17 mouse cellular contexts compared by ENCODE assay signal in genomic region chr19:12001686-12002085, GRCm38 (mm10). TPM values are rescaled to one million over a fixed set of nuclear protein-coding genes. Genes with fewer than 3 reads are reported as not detected.
DNase-seq lines count a peak whose midpoint lies in the region; ATAC-seq and TF ChIP-seq lines count a peak whose summit lies in the region.
"Had no signal": no experiment of that assay in that cellular context is flagged by ENCODE, and none has a peak within 500 bp of the region (broad histone marks: within the 10 kb centered on the region; RNA-seq: fewer than 3 reads in every experiment).

No protein-coding gene starts in this region.

- peaks cover 10% of the 10 kb centered on the region for H3K4me1 ChIP-seq in hindbrain, embryonic 15.5 days (replicated peaks)
- H3K4me1 ChIP-seq in hindbrain, embryonic 16.5 days (ENCODE audit: control insufficient read depth, insufficient read depth, low read depth, low read length) = peaks cover 6% of the 10 kb centered on the region
- H3K4me1 ChIP-seq in stomach, embryonic 15.5 days = peaks cover 8% of the 10 kb centered on the region; the same call in 1 of the 2 replicates
- H3K4me1 ChIP-seq in stomach, postnatal 0 days (replicated peaks; ENCODE audit: control insufficient read depth, insufficient read depth) = no peaks in the 10 kb centered on the region

- no peaks in the 10 kb centered on the region for H3K36me3 ChIP-seq in hindbrain, embryonic 15.5 days
- H3K36me3 ChIP-seq in hindbrain, embryonic 16.5 days (ENCODE audit: control insufficient read depth, insufficient read depth, low read length) = no peaks in the 10 kb centered on the region
- no peaks in the 10 kb centered on the region for H3K36me3 ChIP-seq in stomach, embryonic 15.5 days
- no peaks in the 10 kb centered on the region for H3K36me3 ChIP-seq in stomach, postnatal 0 days (ENCODE audit: control insufficient read depth, insufficient read depth, low read length)
- H3K36me3 ChIP-seq: forebrain, embryonic 12.5 days; heart, embryonic 15.5 days had no signal

- TF ChIP-seq EP300 in stomach, postnatal 0 days (optimal IDR thresholded peaks at IDR 0.05) = no peak

- H3K9ac ChIP-seq in hindbrain, embryonic 15.5 days = no peak overlapping the region
- no peak overlapping the region for H3K9ac ChIP-seq in hindbrain, embryonic 16.5 days (ENCODE audit: low read depth, low read length)
- H3K9ac ChIP-seq in stomach, embryonic 15.5 days = no peak overlapping the region
- no peak overlapping the region for H3K9ac ChIP-seq in stomach, postnatal 0 days (ENCODE audit: low read length)
- H3K9ac ChIP-seq: forebrain, embryonic 12.5 days; heart, embryonic 15.5 days had no signal

- no peak overlapping the region for H3K27ac ChIP-seq in hindbrain, embryonic 15.5 days (replicated peaks)
- no peak overlapping the region for H3K27ac ChIP-seq in hindbrain, embryonic 16.5 days (ENCODE audit: low read depth, low read length)
- no peak overlapping the region for H3K27ac ChIP-seq in stomach, embryonic 15.5 days
- no peak overlapping the region for H3K27ac ChIP-seq in stomach, postnatal 0 days (replicated peaks)
- H3K27ac ChIP-seq: forebrain, embryonic 12.5 days; heart, embryonic 15.5 days; layer of hippocampus, adult 2 months had no signal

- no peak for ATAC-seq in hindbrain, embryonic 15.5 days (ENCODE audit: low FRiP score, low read depth)
- no peak for ATAC-seq in hindbrain, embryonic 16.5 days
- no peak for ATAC-seq in stomach, embryonic 15.5 days (ENCODE audit: insufficient read depth, low FRiP score, low read depth)
- no peak for ATAC-seq in stomach, postnatal 0 days (ENCODE audit: low FRiP score, low TSS enrichment)
- ATAC-seq: intestine, postnatal 0 days had no signal

- DNase-seq in embryo, embryonic 9.5 days (ENCODE audit: extremely low spot score) = peak; percentile 3
- DNase-seq in embryo, embryonic 11 days = no peak
- no peak for DNase-seq in stomach, postnatal 0 days (ENCODE audit: low spot score)
- no peak for DNase-seq in spleen, postnatal 4 days (ENCODE audit: low spot score in 2 of 2)
- DNase-seq in ovary, postnatal 10 days (ENCODE audit: low spot score) = no peak
- DNase-seq: lung, adult 2 months had no signal

- H3K4me3 ChIP-seq in hindbrain, embryonic 15.5 days = no peak overlapping the region
- H3K4me3 ChIP-seq in hindbrain, embryonic 16.5 days (ENCODE audit: low read length) = no peak overlapping the region
- no peak overlapping the region for H3K4me3 ChIP-seq in stomach, embryonic 15.5 days (replicated peaks)
- H3K4me3 ChIP-seq in stomach, postnatal 0 days (ENCODE audit: low read depth, low read length) = no peak overlapping the region

- H3K9me3 ChIP-seq in hindbrain, embryonic 15.5 days = no peaks in the 10 kb centered on the region
- no peaks in the 10 kb centered on the region for H3K9me3 ChIP-seq in hindbrain, embryonic 16.5 days (ENCODE audit: control insufficient read depth, low read length)
- no peaks in the 10 kb centered on the region for H3K9me3 ChIP-seq in stomach, embryonic 15.5 days
- no peaks in the 10 kb centered on the region for H3K9me3 ChIP-seq in stomach, postnatal 0 days (ENCODE audit: control insufficient read depth, low read length)
- H3K9me3 ChIP-seq: forebrain, embryonic 12.5 days; heart, embryonic 15.5 days had no signal

- H3K4me2 ChIP-seq in hindbrain, embryonic 15.5 days = 0 out of 2 replicates have a peak overlapping the region, but pooled peaks have one; percentile 15
- H3K4me2 ChIP-seq in hindbrain, embryonic 16.5 days (ENCODE audit: low read length) = no peak overlapping the region
- 0 out of 2 replicates have a peak overlapping the region, but pooled peaks have one; percentile 37 for H3K4me2 ChIP-seq in stomach, embryonic 15.5 days
- no peak overlapping the region for H3K4me2 ChIP-seq in stomach, postnatal 0 days (replicated peaks; ENCODE audit: low read depth)

- H3K27me3 ChIP-seq in hindbrain, embryonic 15.5 days = no peaks in the 10 kb centered on the region
- H3K27me3 ChIP-seq in hindbrain, embryonic 16.5 days (replicated peaks; ENCODE audit: control insufficient read depth, insufficient read depth, low read length) = no peaks in the 10 kb centered on the region
- H3K27me3 ChIP-seq in stomach, embryonic 15.5 days (replicated peaks) = no peaks in the 10 kb centered on the region
- H3K27me3 ChIP-seq in stomach, postnatal 0 days (ENCODE audit: control insufficient read depth, insufficient read depth, low read length) = no peaks in the 10 kb centered on the region
- H3K27me3 ChIP-seq: forebrain, embryonic 12.5 days; heart, embryonic 15.5 days had no signal

- no peak for TF ChIP-seq CTCF in stomach, postnatal 0 days (IDR thresholded peaks at IDR 0.05; ENCODE audit: low read depth)

- WGBS in hindbrain, embryonic 15.5 days = 29% methylated on average over 3 of the region's 3 CpGs
- 32% methylated on average over 3 of the region's 3 CpGs for WGBS in hindbrain, embryonic 16.5 days
- 30% methylated on average over 3 of the region's 3 CpGs for WGBS in stomach, embryonic 15.5 days
- WGBS in stomach, postnatal 0 days = 31% methylated on average over 3 of the region's 3 CpGs

RNA-seq across cellular contexts. Expression of gene Osbp, which starts 35.9 kb away (rescaled TPM):
- 3.4 and 3.7 TPM in 2 replicates for polyA plus RNA-seq in hindbrain, embryonic 15.5 days (2015; fragmentation: Nextera tagmentation; extraction: Ambion mirVana)
- polyA plus RNA-seq in hindbrain, embryonic 16.5 days (2015; fragmentation: Nextera tagmentation; extraction: Ambion mirVana) = 3.0 and 3.2 TPM in 2 replicates
- 4.9 and 5.0 TPM in 2 replicates for polyA plus RNA-seq in stomach, embryonic 15.5 days (2015; fragmentation: Nextera tagmentation; extraction: Ambion mirVana)
- polyA plus RNA-seq in stomach, postnatal 0 days (2015; fragmentation: Nextera tagmentation; extraction: Ambion mirVana) = 4.3 and 4.5 TPM in 2 replicates

RNA-seq across cellular contexts. Expression of gene Olfr1423, which starts 39.4 kb away (rescaled TPM):
- not detected in 2 replicates for polyA plus RNA-seq in hindbrain, embryonic 15.5 days (2015; fragmentation: Nextera tagmentation; extraction: Ambion mirVana)
- polyA plus RNA-seq in hindbrain, embryonic 16.5 days (2015; fragmentation: Nextera tagmentation; extraction: Ambion mirVana) = not detected in 2 replicates
- polyA plus RNA-seq in stomach, embryonic 15.5 days (2015; fragmentation: Nextera tagmentation; extraction: Ambion mirVana) = not detected in 2 replicates
- polyA plus RNA-seq in stomach, postnatal 0 days (2015; fragmentation: Nextera tagmentation; extraction: Ambion mirVana) = not detected in 2 replicates
- polyA plus RNA-seq: brain, embryonic 14.5 days; embryonic facial prominence, embryonic 11.5 days; heart, embryonic 15.5 days; hindbrain, embryonic 11.5 days; intestine, postnatal 0 days; lung, adult 2 months; midbrain, embryonic 14.5 days had no signal

Comparison
In these comparisons a context has a peak if more than half of its experiments do, and no peak if none do; other contexts are left out.
1. H3K4me2 ChIP-seq: peak in hindbrain, embryonic 15.5 days (single experiment) and stomach, embryonic 15.5 days (single experiment); none in hindbrain, embryonic 16.5 days (single experiment) and stomach, postnatal 0 days (single experiment).